Mouse (Mus musculus) kidney, postnatal 25 days (tissue): ENCODE measurements around the gene Hs2st1.

Experiments
- DNase-seq, 2 experiments: peaks; one replicate each; pipeline ENCODE4 v3.0.0; 2021; ENCODE audit warnings: mixed read lengths in 2 of 2

The Hs2st1 gene

GRCm38 (mm10) chr3:144380921-144381320 lies 189.1 kb downstream of the Hs2st1 start:
- DNase-seq = peak; percentile 73 to 86

DNA sequence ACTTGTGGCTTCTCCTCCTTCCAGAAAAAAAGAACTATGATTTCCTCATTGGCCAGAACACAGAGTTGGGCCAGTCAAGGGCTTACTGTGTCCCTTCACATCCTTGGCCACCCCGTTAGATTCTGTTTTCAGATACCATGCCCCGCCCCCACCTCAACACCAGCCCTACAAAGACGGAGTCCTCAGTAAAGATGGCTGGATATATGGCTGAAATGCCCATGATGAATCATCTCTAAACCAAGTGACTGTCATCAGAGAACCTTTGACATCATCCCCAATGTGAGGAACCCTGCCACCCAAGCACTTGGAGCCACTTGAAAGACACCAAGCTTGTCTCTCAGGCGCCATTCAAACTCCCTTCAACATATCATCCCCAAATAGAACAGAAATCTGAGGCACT lies 190.2 kb downstream of the Hs2st1 start:
- no peak for DNase-seq
